Mouse (Mus musculus): Measurements from ENCODE around the gene Gm42906.

- TF ChIP-seq POLR2A (IDR thresholded peaks at IDR 0.05; ENCODE audit: insufficient read depth, low read depth, low read length) (no peak), CTCF (IDR thresholded peaks at IDR 0.05; ENCODE audit: insufficient read depth, low read depth, low read length) (no peak)
Measured at GRCm38 (mm10) chr5:151047488-151047887, 380.5 kb downstream of the Gm42906 start.

All from olfactory bulb, adult 2 months (tissue).